Mouse (Mus musculus) cerebellum, postnatal 36 days (tissue): ENCODE data around the gene Tnnc1.

ENCODE experiments used
- DNase-seq, 2 experiments: peaks; one replicate each; pipeline ENCODE4 v3.0.0; 2021 to 2022; ENCODE audit warnings: mixed read lengths in 2 of 2

The Tnnc1 gene

GRCm38 (mm10) chr14:31208084-31208483, at the start of gene Tnnc1:
Gene Tnnc1, plus strand, starts transcription at chr14:31208312.
- no peak for DNase-seq

GRCm38 (mm10) chr14:31160196-31161150, 47.6 kb upstream of the Tnnc1 start:
- no peak for DNase-seq

- DNase-seq: no peak
Measured at GRCm38 (mm10) chr14:31161191-31161590, 46.9 kb upstream of the Tnnc1 start.

DNA sequence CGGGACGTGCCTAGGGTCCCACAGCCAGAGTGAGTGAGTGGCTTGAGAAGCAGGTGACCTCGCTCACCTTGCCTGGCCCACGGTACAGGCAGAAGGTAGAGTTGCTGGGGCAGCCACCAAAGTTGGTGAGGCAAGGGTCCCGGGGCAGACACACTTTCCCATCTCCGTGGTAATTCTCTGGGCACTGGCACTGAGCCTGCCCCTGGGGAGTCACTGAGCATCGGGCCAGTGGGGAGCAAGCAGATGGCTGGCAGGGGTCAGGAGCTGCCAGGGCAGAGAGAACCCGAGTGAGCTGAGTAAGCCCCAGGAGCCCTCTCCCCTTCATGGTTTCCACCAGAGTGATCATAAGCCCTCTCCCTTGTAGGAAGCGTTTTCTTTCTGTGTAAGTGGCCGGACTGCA, 46.5 kb upstream of the Tnnc1 start:
- no peak for DNase-seq

GRCm38 (mm10) chr14:31164067-31164466, 44.0 kb upstream of the Tnnc1 start:
- DNase-seq: peak; percentile 71 to 75

DNA sequence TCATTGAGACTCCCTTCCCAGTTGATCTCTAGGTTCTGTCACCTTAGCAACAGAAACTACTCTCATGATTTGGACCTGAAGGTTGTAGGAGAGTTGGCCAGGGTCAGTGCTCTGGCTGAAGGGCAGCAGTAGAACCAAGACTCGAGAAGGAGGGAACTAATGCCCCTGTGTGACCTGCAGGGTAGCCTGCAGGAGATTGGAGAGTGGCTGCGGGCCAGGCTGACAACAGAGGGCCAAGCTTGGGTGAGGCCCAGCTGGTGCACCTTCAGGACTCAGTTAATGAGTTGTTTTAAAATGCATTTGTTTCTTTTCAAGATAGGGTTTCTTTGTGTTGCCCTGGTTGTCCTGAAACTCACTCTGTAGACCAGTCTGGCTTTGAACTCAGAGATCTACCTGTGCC, 43.1 kb upstream of the Tnnc1 start:
- no peak for DNase-seq

GRCm38 (mm10) chr14:31165458-31165857, 42.7 kb upstream of the Tnnc1 start:
- no peak for DNase-seq

DNA sequence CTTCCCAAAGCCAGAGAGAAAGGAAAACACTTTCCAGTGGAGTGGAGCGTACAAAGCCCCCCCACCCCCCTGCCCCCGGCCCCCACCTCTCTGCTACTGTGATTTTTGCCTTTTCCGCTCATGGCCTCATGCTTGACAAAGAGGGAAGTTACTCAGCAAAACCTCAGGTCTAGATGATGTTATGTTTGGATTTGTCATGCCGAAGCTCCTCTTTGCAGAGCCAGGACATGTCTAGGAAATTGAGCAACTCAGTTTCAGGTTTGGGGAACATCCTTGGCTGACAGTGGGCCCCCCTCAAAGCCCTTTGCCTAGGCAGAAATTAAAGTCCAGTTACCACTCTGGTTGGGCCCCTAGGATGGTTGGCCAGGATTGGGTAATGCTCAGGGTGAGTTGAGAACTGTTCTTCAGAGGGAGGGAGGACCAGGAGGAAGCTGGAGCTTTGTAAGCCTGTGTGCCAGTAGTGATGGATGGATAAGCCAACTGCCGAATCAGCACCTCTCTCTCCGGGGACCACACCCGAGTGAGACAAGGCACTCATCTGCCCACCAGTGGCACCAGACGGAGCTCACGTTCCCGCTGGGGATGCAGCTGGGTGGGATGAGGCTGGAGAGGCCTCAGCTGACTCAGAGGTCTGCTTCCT, 42.0 kb upstream of the Tnnc1 start:
- no peak for DNase-seq

DNA sequence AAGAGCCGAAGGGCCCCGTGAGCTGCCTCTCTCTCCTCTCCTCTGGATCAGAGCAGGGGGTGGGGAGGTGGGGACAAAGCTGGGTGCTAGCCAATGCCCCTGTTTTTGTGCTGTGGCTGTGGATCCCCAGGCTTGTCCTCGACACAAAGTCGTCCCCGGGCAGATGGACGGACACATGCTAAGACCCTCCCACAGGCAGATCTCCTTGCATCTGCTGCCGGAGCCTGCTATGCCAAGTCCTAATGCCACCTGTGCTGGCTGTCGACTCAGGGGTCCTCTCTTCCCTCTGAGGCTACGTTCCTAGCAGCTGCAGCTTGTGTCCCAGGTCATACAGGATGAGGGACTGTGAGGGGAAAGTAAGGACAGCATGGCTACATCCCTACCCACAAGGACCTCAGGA, 41.3 kb upstream of the Tnnc1 start:
- DNase-seq: no peak

GRCm38 (mm10) chr14:31168425-31168824, 39.7 kb upstream of the Tnnc1 start, which contains the start of gene Stab1:
Gene Stab1, minus strand, starts transcription at chr14:31168641.
- DNase-seq: no peak

GRCm38 (mm10) chr14:31169508-31169907, 38.6 kb upstream of the Tnnc1 start:
- no peak for DNase-seq

DNA sequence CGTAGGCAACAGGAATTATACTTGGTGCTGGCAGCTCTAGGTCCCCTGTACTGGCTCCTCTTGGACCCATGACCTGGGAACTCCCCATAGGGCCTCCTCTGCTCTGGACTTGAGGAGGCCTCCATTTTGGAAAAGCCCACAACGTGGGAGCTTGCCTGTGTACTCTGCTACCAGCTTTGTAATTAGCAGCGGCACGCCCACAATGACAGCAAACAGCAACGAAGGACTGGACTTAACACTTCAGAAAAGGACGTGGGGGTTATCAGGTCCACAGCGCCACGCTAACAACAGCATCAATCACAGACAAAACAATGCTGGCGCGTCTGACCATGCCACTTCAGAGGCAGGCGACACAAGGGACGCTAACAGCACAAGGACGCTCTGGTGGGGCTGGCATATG, 37.1 kb upstream of the Tnnc1 start:
- no peak for DNase-seq

DNA sequence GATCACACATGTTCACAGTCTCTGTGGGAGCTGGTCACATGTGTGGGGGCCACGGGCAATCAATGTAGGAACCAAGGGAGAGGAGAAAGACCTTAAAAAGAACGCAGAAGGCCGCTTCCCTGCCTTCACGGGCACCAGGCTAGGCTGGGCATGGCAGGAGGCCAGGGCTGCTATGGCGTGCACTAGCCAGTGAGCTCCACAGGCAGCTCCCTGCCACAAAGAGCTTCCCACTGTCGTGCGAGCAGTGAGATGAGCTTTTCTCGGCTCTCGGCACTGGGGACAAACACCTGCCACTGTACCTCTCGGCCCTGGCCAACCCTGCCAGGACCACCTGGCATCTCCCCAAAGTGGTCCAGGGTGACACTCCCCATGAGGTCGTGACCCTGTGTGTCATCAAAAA, 36.7 kb upstream of the Tnnc1 start:
- peak; percentile 69 to 79 for DNase-seq

DNA sequence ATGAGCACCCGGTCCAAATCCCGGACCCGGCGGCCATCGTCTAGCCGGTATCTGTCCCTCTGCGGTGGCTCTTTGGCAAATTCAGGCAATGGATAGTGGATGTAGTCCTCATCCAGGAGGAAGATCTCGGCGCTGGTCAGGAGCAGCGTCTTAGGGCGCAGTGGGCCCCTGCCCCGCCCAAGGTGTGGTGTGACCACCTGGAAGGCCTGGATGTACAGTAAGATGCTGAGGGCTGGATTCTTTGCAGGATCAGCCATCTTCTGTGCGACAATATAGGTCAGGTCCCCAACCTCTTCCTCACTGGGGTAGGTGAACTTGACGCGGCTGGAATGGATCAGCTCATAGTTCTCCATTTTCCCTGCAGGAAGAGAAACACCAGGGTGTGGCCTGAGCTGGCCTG, 36.3 kb upstream of the Tnnc1 start:
- no peak for DNase-seq

- DNase-seq: peak; percentile 63 to 66
Measured at GRCm38 (mm10) chr14:31172781-31173455, 35.2 kb upstream of the Tnnc1 start.

DNA sequence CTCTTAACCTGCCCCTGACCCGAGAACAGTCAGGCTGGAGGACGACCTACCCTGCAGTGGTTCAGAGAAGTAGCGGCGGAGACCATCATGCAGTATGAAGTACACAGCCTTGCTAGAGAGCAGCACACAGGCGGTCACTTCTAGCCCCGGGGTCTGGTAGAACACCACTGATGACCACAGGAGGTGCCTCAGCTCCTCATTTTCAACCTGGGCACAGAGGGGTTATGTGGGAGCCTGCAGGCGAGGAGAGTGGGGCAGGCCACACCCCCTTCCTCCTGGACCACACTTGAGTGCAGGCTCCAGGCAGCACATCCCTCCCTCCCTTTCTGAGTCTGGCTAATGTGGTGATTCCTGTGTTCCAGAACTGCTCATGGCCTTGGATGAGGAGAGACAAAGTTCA, 34.6 kb upstream of the Tnnc1 start:
- no peak for DNase-seq

- no peak for DNase-seq
Measured at GRCm38 (mm10) chr14:31177287-31177686, 30.8 kb upstream of the Tnnc1 start.

- DNase-seq: no peak
Measured at GRCm38 (mm10) chr14:31177715-31178114, 30.4 kb upstream of the Tnnc1 start.

GRCm38 (mm10) chr14:31179677-31180365, 28.3 kb upstream of the Tnnc1 start:
- no peak for DNase-seq

DNA sequence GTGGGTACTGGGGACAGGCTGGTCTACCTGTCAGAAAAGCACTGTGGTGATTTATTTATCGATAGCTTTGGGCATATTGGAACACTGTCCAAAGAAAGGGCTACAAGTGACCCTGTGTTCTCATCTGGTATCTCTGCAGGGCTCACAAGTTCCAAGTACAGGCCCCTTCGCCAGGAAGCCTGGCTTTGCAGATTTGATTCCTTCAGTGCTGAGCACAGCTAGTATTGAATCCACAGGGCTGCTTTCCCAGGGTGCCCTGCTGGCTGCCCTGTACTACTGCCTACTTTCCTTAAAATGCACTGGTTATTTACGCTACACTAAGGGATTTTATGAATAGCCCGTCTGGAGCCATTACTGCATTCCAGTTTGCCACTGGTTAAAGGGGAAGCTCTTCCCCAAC, 26.6 kb upstream of the Tnnc1 start:
- DNase-seq: no peak

DNA sequence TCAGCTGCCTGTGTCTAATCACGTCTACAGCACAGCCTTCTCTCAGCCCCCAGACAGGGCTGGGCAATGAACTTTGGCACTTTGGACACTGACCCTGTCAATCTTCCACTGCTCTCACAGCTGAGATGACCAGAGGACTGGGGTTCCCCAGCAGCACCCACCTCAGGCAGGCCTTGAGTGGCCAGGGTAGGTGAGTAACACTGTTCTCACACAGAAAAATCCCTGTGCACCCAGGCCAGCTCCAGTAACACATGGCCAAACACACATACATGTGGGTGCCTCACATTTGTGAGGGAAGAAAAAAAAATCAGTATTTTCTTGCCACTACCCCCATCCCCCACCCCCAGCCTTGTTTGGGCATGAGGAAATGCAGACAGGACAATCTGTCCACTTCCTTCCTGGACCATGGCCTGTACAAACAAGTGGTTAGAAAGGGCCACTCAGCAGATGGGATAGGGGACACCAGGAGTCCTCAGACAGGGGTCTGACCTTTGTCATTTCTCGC, 25.3 kb upstream of the Tnnc1 start:
- no peak for DNase-seq

- no peak for DNase-seq
Measured at GRCm38 (mm10) chr14:31183541-31183940, 24.6 kb upstream of the Tnnc1 start.

DNA sequence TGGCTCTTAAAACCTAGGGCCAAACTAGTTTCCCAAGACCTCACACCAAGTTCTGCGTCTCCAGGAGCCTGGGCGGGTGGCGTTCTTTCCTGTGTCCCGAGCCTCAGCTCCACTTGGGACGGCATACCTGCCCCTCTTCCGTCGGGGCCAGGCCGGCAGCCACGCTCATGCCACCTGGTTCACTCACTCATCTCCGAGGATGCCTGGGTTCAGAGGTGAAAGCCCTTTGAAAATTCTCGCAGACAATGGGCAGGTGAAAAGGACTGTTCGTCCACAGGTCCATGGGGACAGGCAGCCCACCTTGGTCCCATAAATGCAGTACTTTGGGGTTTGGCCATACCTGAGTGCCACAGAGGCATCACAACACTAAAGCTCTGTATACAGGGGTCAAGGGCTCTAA, 23.9 kb upstream of the Tnnc1 start:
- no peak for DNase-seq
